Mouse (Mus musculus) E14TG2a.4 (cell line): Measurements from ENCODE around the gene Ubap2.

Source experiments
- CTCF ChIP-seq: conservative IDR thresholded peaks from 2 replicates; pipeline ENCODE4 v1.5.1; 2014; ENCODE audit warnings: low read length
- NANOG ChIP-seq: IDR thresholded peaks from 2 replicates; pipeline ENCODE4 v1.6.1; 2014; ENCODE audit warnings: borderline replicate concordance, low read length, mixed read lengths
- POU5F1 ChIP-seq: IDR thresholded peaks from 2 replicates; pipeline ENCODE4 v1.6.1; 2014; ENCODE audit warnings: low read length, borderline replicate concordance

GRCm38 (mm10) chr4:41192544-41193512, 82.1 kb downstream of the Ubap2 start:
- TF ChIP-seq CTCF: no peak
- no peak for TF ChIP-seq NANOG
- TF ChIP-seq POU5F1: no peak
